Mouse (Mus musculus): ENCODE measurements around the gene Kcnn1. TPM values are rescaled to one million over a fixed set of nuclear protein-coding genes. Genes with fewer than 3 reads are reported as not detected.

Gene Kcnn1
- polyA plus RNA-seq, 1 experiment, result 0.99 TPM

- Histone ChIP-seq H3K4me1 (ENCODE audit: control insufficient read depth, insufficient read depth, low read length) (peaks cover 21% of the 10 kb centered on the region), H3K4me3 (ENCODE audit: insufficient read depth, low read length) (peak overlapping the region; percentile 57), H3K27ac (ENCODE audit: insufficient read depth, low read depth, low read length) (no peak overlapping the region)
- TF ChIP-seq CTCF (IDR thresholded peaks at IDR 0.05; ENCODE audit: low read depth, low read length) (no peak), POLR2A (IDR thresholded peaks at IDR 0.05; ENCODE audit: borderline replicate concordance, low read depth, low read length) (no peak)
Measured at GRCm38 (mm10) chr8:70796403-70797080, 66.5 kb downstream of the Kcnn1 start.

GRCm38 (mm10) chr8:70795370-70795769, 67.7 kb downstream of the Kcnn1 start:
- Histone ChIP-seq H3K4me3 (ENCODE audit: insufficient read depth, low read length) (no peak overlapping the region), H3K27ac (ENCODE audit: insufficient read depth, low read depth, low read length) (no peak overlapping the region), H3K4me1 (ENCODE audit: control insufficient read depth, insufficient read depth, low read length) (peaks cover 19% of the 10 kb centered on the region)
- TF ChIP-seq POLR2A (IDR thresholded peaks at IDR 0.05; ENCODE audit: borderline replicate concordance, low read depth, low read length) (no peak), CTCF (IDR thresholded peaks at IDR 0.05; ENCODE audit: low read depth, low read length) (no peak)

- no peak for TF ChIP-seq POLR2A (IDR thresholded peaks at IDR 0.05; ENCODE audit: borderline replicate concordance, low read depth, low read length)
- no peak for TF ChIP-seq CTCF (IDR thresholded peaks at IDR 0.05; ENCODE audit: low read depth, low read length)
- no peak overlapping the region for H3K4me3 ChIP-seq (ENCODE audit: insufficient read depth, low read length)
- H3K27ac ChIP-seq (ENCODE audit: insufficient read depth, low read depth, low read length), result no peak overlapping the region
- peaks cover 17% of the 10 kb centered on the region for H3K4me1 ChIP-seq (ENCODE audit: control insufficient read depth, insufficient read depth, low read length)
Measured at GRCm38 (mm10) chr8:70794215-70794614, 68.8 kb downstream of the Kcnn1 start.

GRCm38 (mm10) chr8:70792700-70793099, 70.4 kb downstream of the Kcnn1 start:
- Histone ChIP-seq H3K4me1 (ENCODE audit: control insufficient read depth, insufficient read depth, low read length) (peaks cover 13% of the 10 kb centered on the region), H3K27ac (ENCODE audit: insufficient read depth, low read depth, low read length) (peak overlapping the region; percentile 19; the same call in 1 of the 2 replicates), H3K4me3 (ENCODE audit: insufficient read depth, low read length) (peak overlapping the region; percentile 52)
- no peak for TF ChIP-seq CTCF (IDR thresholded peaks at IDR 0.05; ENCODE audit: low read depth, low read length)
- no peak for TF ChIP-seq POLR2A (IDR thresholded peaks at IDR 0.05; ENCODE audit: borderline replicate concordance, low read depth, low read length)

Other genes with a start within 250 kb of the Kcnn1 start
- gene Lrrc25, start 247.1 kb downstream of the Kcnn1 start, polyA plus RNA-seq (2012; ENCODE audit: insufficient read depth, insufficient read length, missing spikeins), result 185 and 197 TPM in 2 replicates
- gene Gdf15, start 230.8 kb downstream of the Kcnn1 start, polyA plus RNA-seq (2012; ENCODE audit: insufficient read depth, insufficient read length, missing spikeins), result 3.3 and 4.9 TPM in 2 replicates
- gene Pgpep1, start 202.9 kb downstream of the Kcnn1 start, polyA plus RNA-seq (2012; ENCODE audit: insufficient read depth, insufficient read length, missing spikeins), result 33.0 and 35.2 TPM in 2 replicates
- gene Lsm4, start 190.0 kb downstream of the Kcnn1 start, polyA plus RNA-seq (2012; ENCODE audit: insufficient read depth, insufficient read length, missing spikeins), result 62.3 and 65.9 TPM in 2 replicates
- 102 and 111 TPM in 2 replicates for gene Jund, start 164.3 kb downstream of the Kcnn1 start, polyA plus RNA-seq (2012; ENCODE audit: insufficient read depth, insufficient read length, missing spikeins)
- not detected in 2 replicates for gene Iqcn, start 159.8 kb downstream of the Kcnn1 start, polyA plus RNA-seq (2012; ENCODE audit: insufficient read depth, insufficient read length, missing spikeins)
- gene Gm3336, start 144.7 kb downstream of the Kcnn1 start, polyA plus RNA-seq (2012; ENCODE audit: insufficient read depth, insufficient read length, missing spikeins), result not detected in 2 replicates
- not detected in 2 replicates for gene Pde4c, start 139.5 kb downstream of the Kcnn1 start, polyA plus RNA-seq (2012; ENCODE audit: insufficient read depth, insufficient read length, missing spikeins)
- gene Rab3a, start 108.6 kb downstream of the Kcnn1 start, polyA plus RNA-seq (2012; ENCODE audit: insufficient read depth, insufficient read length, missing spikeins), result 7.9 and 9.4 TPM in 2 replicates
- gene Mpv17l2, start 102.3 kb downstream of the Kcnn1 start, polyA plus RNA-seq (2012; ENCODE audit: insufficient read depth, insufficient read length, missing spikeins), result 32.4 and 33.7 TPM in 2 replicates
- gene Pik3r2, start 86.5 kb downstream of the Kcnn1 start, polyA plus RNA-seq (2012; ENCODE audit: insufficient read depth, insufficient read length, missing spikeins), result 26.9 and 27.5 TPM in 2 replicates
- 57.7 and 59.6 TPM in 2 replicates for gene Mast3, start 58.2 kb downstream of the Kcnn1 start, polyA plus RNA-seq (2012; ENCODE audit: insufficient read depth, insufficient read length, missing spikeins)
- gene Il12rb1, start 54.8 kb downstream of the Kcnn1 start, polyA plus RNA-seq (2012; ENCODE audit: insufficient read depth, insufficient read length, missing spikeins), result 0.20 TPM in 1 of 2 replicates, not detected in the other
- 27.8 and 29.7 TPM in 2 replicates for gene Arrdc2, start 23.5 kb downstream of the Kcnn1 start, polyA plus RNA-seq (2012; ENCODE audit: insufficient read depth, insufficient read length, missing spikeins)
- 35.6 and 39.9 TPM in 2 replicates for gene Ccdc124, start 10.7 kb upstream of the Kcnn1 start, polyA plus RNA-seq (2012; ENCODE audit: insufficient read depth, insufficient read length, missing spikeins)
- not detected in 2 replicates for gene Slc5a5, start 29.5 kb upstream of the Kcnn1 start, polyA plus RNA-seq (2012; ENCODE audit: insufficient read depth, insufficient read length, missing spikeins)
- gene Rpl18a, start 34.2 kb upstream of the Kcnn1 start, polyA plus RNA-seq (2012; ENCODE audit: insufficient read depth, insufficient read length, missing spikeins), result 1,719 and 1,824 TPM in 2 replicates
- 37.3 and 44.2 TPM in 2 replicates for gene Map1s, start 42.7 kb upstream of the Kcnn1 start, polyA plus RNA-seq (2012; ENCODE audit: insufficient read depth, insufficient read length, missing spikeins)